Mouse (Mus musculus) MEL (cell line): ENCODE data around the gene Jmjd1c.

Experiments
- BHLHE40 ChIP-seq: IDR thresholded peaks from 2 replicates; pipeline ENCODE4 v1.6.1; 2012; ENCODE audit warnings: low read depth, mild to moderate bottlenecking, inconsistent platforms, low read length, improper control_type of control experiment, borderline replicate concordance
- CTCF ChIP-seq, 3 experiments: IDR thresholded peaks in 2 of 3; conservative IDR thresholded peaks in 1 of 3; 2 replicates each; pipeline ENCODE4 v1.5.1; 2011 to 2012; ENCODE audit warnings: low read length in 3 of 3, low read depth in 2 of 3, mild to moderate bottlenecking in 2 of 3, improper control_type of control experiment in 1 of 3, inconsistent platforms in 1 of 3, mixed read lengths in 1 of 3, moderate library complexity in 1 of 3; ENCODE audit not compliant: control insufficient read depth in 1 of 3, insufficient read depth in 1 of 3, poor library complexity in 1 of 3, severe bottlenecking in 1 of 3
- EP300 ChIP-seq, 2 experiments: IDR thresholded peaks; 2 replicates each; pipeline ENCODE4 v1.6.1; 2011; ENCODE audit warnings: improper control_type of control experiment in 2 of 2, low read length in 2 of 2, low read depth in 1 of 2, mild to moderate bottlenecking in 1 of 2
- ETS1 ChIP-seq: IDR thresholded peaks from 2 replicates; pipeline ENCODE4 v1.6.1; 2012; ENCODE audit warnings: low read depth, mild to moderate bottlenecking, inconsistent platforms, low read length, improper control_type of control experiment, moderate library complexity
- HCFC1 ChIP-seq: IDR thresholded peaks from 2 replicates; pipeline ENCODE4 v1.6.1; 2012; ENCODE audit warnings: low read depth, mild to moderate bottlenecking, inconsistent platforms, low read length, improper control_type of control experiment, moderate library complexity
- MYB ChIP-seq: IDR thresholded peaks from 2 replicates; pipeline ENCODE4 v1.6.1; 2011; ENCODE audit warnings: mild to moderate bottlenecking, low read depth, low read length, improper control_type of control experiment
- NELFE ChIP-seq: IDR thresholded peaks from 2 replicates; pipeline ENCODE4 v1.6.1; 2011; ENCODE audit warnings: low read depth, low read length, improper control_type of control experiment
- POLR2A ChIP-seq, 2 experiments: IDR thresholded peaks; 2 replicates each; pipeline ENCODE4 v1.6.1; 2011 to 2012; ENCODE audit warnings: low read length in 2 of 2, mild to moderate bottlenecking in 2 of 2, control low read depth in 1 of 2, improper control_type of control experiment in 1 of 2, low read depth in 1 of 2, moderate library complexity in 1 of 2; ENCODE audit not compliant: control insufficient read depth in 1 of 2, insufficient read depth in 1 of 2, poor library complexity in 1 of 2
- POLR2AphosphoS2 ChIP-seq: IDR thresholded peaks from 2 replicates; pipeline ENCODE4 v1.6.1; 2011; ENCODE audit warnings: low read length, improper control_type of control experiment
- POLR2AphosphoS5 ChIP-seq: IDR thresholded peaks from 2 replicates; pipeline ENCODE4 v1.6.1; 2012; ENCODE audit warnings: low read depth, borderline replicate concordance, mild to moderate bottlenecking, inconsistent platforms, low read length, moderate library complexity, mixed read lengths
- RCOR1 ChIP-seq: IDR thresholded peaks from 2 replicates; pipeline ENCODE4 v1.6.1; 2012; ENCODE audit warnings: low read depth, mild to moderate bottlenecking, inconsistent platforms, low read length, improper control_type of control experiment
- SIN3A ChIP-seq: IDR thresholded peaks from 2 replicates; pipeline ENCODE4 v1.6.1; 2012; ENCODE audit warnings: low read length, improper control_type of control experiment, inconsistent platforms
- USF2 ChIP-seq, 2 experiments: IDR thresholded peaks; 2 replicates each; pipeline ENCODE4 v1.6.1; 2011 to 2012; ENCODE audit warnings: improper control_type of control experiment in 2 of 2, low read length in 2 of 2, borderline replicate concordance in 1 of 2, inconsistent platforms in 1 of 2, low read depth in 1 of 2, mild to moderate bottlenecking in 1 of 2; ENCODE audit not compliant: insufficient read depth in 1 of 2

DNA sequence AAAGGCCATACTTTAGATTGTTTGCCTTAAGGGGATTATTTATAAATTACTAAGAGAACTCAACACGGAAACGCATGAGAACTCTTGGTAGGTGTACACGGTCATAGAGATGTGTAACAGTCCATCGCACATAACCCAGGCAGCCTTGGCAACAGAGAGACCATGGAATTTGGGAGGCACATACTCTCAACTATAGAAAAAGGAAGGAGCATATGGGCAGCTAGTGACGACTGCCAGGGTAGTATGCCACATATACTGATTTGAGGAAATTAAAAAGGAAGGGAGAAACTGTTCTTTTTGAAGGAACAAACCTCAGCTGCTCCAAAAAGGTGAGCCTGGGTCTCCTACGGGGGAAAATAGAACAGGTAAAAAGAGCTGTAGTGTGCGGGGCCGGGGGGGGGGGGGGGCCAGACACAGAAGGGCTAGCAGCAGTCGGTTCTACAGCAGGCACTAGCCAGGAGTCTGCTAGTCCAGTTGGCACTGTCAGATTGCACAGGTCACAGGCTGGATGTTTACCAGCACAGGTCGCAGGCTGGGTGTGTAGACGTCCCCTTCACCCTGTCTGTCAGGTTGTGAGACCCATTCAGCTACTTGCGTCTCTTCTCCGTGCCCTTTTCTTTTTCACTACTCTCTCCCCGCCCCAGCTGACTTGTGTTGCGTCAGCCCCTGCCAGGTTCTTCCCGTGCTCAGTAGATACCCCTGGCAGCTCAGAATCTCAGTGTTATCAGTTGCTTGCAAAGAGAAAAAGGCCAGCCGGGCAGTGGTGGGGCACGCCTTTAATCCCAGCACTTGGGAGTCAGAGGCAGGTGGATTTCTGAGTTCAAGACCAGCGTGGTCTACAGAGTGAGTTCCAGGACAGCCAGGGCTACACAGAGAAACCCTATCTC lies 9.6 kb downstream of the Jmjd1c start:
- no peak for TF ChIP-seq BHLHE40
- no peak for TF ChIP-seq USF2 (IDR thresholded peaks at IDR 0.05; ENCODE audit: borderline replicate concordance in 1 of 2, insufficient read depth in 1 of 2, low read depth in 1 of 2, low read length in 2 of 2)
- TF ChIP-seq ETS1 = no peak
- no peak for TF ChIP-seq CTCF (IDR thresholded peaks at IDR 0.05 in 2 of 3, conservative IDR thresholded peaks at IDR 0.05 in 1 of 3; ENCODE audit: control insufficient read depth in 1 of 3, insufficient read depth in 1 of 3, low read depth in 2 of 3, low read length in 3 of 3, poor library complexity in 1 of 3, severe bottlenecking in 1 of 3)
- no peak for TF ChIP-seq POLR2A (IDR thresholded peaks at IDR 0.05; ENCODE audit: control insufficient read depth in 1 of 2, insufficient read depth in 1 of 2, low read depth in 1 of 2, low read length in 2 of 2, poor library complexity in 1 of 2)
- no peak for TF ChIP-seq MYB
- no peak for TF ChIP-seq NELFE
- TF ChIP-seq POLR2AphosphoS2 = no peak
- TF ChIP-seq HCFC1 = no peak
- no peak for TF ChIP-seq POLR2AphosphoS5
- no peak for TF ChIP-seq EP300 (IDR thresholded peaks at IDR 0.05; ENCODE audit: low read depth in 1 of 2, low read length in 2 of 2)
- no peak for TF ChIP-seq SIN3A
- TF ChIP-seq RCOR1 = no peak
